Mouse (Mus musculus) limb, embryonic 13.5 days (tissue): ENCODE measurements at regions not wholly inside any gene's neighbourhood (a gene's known extent, or its start where the extent isn't known, plus 50 kb on each side); places are given as distances from the start of the nearest gene placed in this dataset.

Experiments
- ATAC-seq: fragments of 200-750 bp; cut with Nextera tagmentation; 2 replicates; pipeline ENCODE4 v1.8.0; 2017; ENCODE audit warnings: low read depth, moderate number of reproducible peaks, moderate TSS enrichment; ENCODE audit not compliant: low FRiP score
- H3K27ac ChIP-seq: fragments of 300-500 bp; sonication (generic); 2 replicates; pipeline ENCODE4 v1.5.1; 2015; ENCODE audit warnings: inconsistent platforms, mild to moderate bottlenecking, moderate library complexity
- H3K27me3 ChIP-seq: fragments of 300-500 bp; sonication (generic); 2 replicates; pipeline ENCODE4 v1.6.1; 2015; ENCODE audit warnings: mild to moderate bottlenecking, inconsistent platforms
- H3K36me3 ChIP-seq: fragments of 300-500 bp; sonication (generic); 2 replicates; pipeline ENCODE4 v1.6.1; 2015; ENCODE audit warnings: inconsistent platforms, mild to moderate bottlenecking, moderate library complexity
- H3K4me1 ChIP-seq: fragments of 300-500 bp; sonication (generic); 2 replicates; pipeline ENCODE4 v1.6.1; 2015; ENCODE audit warnings: inconsistent platforms
- H3K4me2 ChIP-seq: fragments of 300-500 bp; sonication (generic); replicated peaks from 2 replicates; pipeline ENCODE4 v1.6.1; 2015; ENCODE audit warnings: inconsistent platforms, mild to moderate bottlenecking, moderate library complexity
- H3K4me3 ChIP-seq: fragments of 300-500 bp; sonication (generic); 2 replicates; pipeline ENCODE4 v1.5.1; 2015; ENCODE audit warnings: moderate library complexity, mild to moderate bottlenecking, inconsistent platforms
- H3K9ac ChIP-seq: fragments of 300-500 bp; sonication (generic); 2 replicates; pipeline ENCODE4 v1.6.1; 2015; ENCODE audit warnings: mild to moderate bottlenecking, inconsistent platforms
- H3K9me3 ChIP-seq: fragments of 300-500 bp; sonication (generic); 2 replicates; pipeline ENCODE4 v1.6.1; 2016; ENCODE audit warnings: inconsistent platforms
- WGBS: fragments of 180-500 bp; shearing (Covaris S2); methylation state at CpG from one replicate; pipeline ENCODE4 v1.1.7; 2015; 5-methylcytosine and 5-hydroxymethylcytosine counted together

- H3K27me3 ChIP-seq, result no peaks in the 10 kb centered on the region
- WGBS, result 25% methylated on average over 15 of the region's 15 CpGs
These were observed 450.8 kb downstream of the Zfp704 start for GRCm38 (mm10) chr3:9159073-9159472.

DNA sequence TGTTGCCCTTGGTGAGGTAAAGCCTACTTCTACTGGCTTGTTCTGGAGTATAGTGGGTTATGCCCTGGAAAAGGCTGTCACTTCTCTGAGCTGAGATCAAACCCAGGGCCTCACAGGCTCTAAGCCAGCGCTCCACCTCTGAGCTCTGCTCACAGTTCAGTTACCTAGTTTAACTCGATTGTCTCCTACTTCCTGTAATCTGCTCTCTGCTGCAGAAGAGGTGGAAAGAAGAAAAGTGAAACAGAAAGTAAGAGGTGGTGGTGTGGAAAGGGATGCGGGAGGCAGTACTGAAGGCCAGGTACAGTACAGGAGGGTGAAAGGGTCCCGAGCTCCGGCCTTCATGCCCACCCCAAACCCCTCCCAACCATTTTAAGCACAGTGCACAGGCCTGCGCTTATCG is 455.7 kb downstream of the Zfp704 start:
- no peak overlapping the region for H3K27ac ChIP-seq
- H3K4me1 ChIP-seq, result no peaks in the 10 kb centered on the region; the same call in 1 of the 2 replicates
- H3K9me3 ChIP-seq, result no peaks in the 10 kb centered on the region
- H3K4me2 ChIP-seq, result no peak overlapping the region
- H3K27me3 ChIP-seq, result no peaks in the 10 kb centered on the region
- no peak for ATAC-seq
- WGBS, result 79% methylated on average over 7 of the region's 7 CpGs
- H3K9ac ChIP-seq, result no peak overlapping the region
- H3K4me3 ChIP-seq, result no peak overlapping the region
- no peaks in the 10 kb centered on the region for H3K36me3 ChIP-seq

More at GRCm38 (mm10) chr3:9159073-9159472, 450.8 kb downstream of the Zfp704 start:
- Histone ChIP-seq H3K4me1 (no peaks in the 10 kb centered on the region), H3K36me3 (no peaks in the 10 kb centered on the region), H3K4me3 (no peak overlapping the region), H3K9me3 (no peaks in the 10 kb centered on the region), H3K9ac (no peak overlapping the region), H3K27ac (no peak overlapping the region), H3K4me2 (no peak overlapping the region)
- ATAC-seq, result no peak

GRCm38 (mm10) chr3:9153690-9154089 is 456.2 kb downstream of the Zfp704 start:
- H3K9ac ChIP-seq, result no peak overlapping the region
- H3K4me1 ChIP-seq, result no peaks in the 10 kb centered on the region; the same call in 1 of the 2 replicates
- H3K4me2 ChIP-seq, result no peak overlapping the region
- H3K4me3 ChIP-seq, result no peak overlapping the region
- H3K36me3 ChIP-seq, result no peaks in the 10 kb centered on the region
- no peak overlapping the region for H3K27ac ChIP-seq
- H3K27me3 ChIP-seq, result no peaks in the 10 kb centered on the region
- ATAC-seq, result no peak
- WGBS, result 58% methylated on average over 5 of the region's 5 CpGs
- no peaks in the 10 kb centered on the region for H3K9me3 ChIP-seq

DNA sequence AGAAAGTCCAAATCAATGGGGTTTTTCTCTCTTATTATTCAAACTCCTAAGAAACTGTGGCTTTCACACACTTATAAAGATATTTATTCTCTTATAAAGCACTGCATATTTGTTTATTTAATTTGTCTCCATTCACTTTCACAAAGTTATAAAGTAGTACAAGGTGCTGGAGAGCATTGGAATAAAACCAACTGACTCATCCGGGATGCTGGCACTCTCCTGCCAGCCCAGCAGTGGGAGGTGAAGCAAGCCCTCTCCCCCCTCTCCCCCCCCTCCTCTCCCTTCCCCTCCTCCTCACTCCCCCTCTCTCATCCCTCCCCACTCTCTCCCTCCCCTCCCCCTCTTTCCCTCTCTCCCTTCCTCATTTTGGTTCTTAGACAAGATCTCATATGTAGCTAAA is 457.6 kb downstream of the Zfp704 start:
- Histone ChIP-seq H3K9ac (no peak overlapping the region), H3K4me3 (no peak overlapping the region), H3K4me2 (no peak overlapping the region), H3K27ac (no peak overlapping the region), H3K4me1 (no peaks in the 10 kb centered on the region; the same call in 1 of the 2 replicates), H3K36me3 (no peaks in the 10 kb centered on the region), H3K9me3 (no peaks in the 10 kb centered on the region), H3K27me3 (no peaks in the 10 kb centered on the region)
- 33% methylated on average over 1 of the region's 1 CpGs for WGBS
- no peak for ATAC-seq

- ATAC-seq, result no peak
- Histone ChIP-seq H3K4me2 (no peak overlapping the region), H3K27me3 (no peaks in the 10 kb centered on the region), H3K36me3 (no peaks in the 10 kb centered on the region), H3K9ac (no peak overlapping the region), H3K4me1 (no peaks in the 10 kb centered on the region; the same call in 1 of the 2 replicates), H3K27ac (no peak overlapping the region), H3K4me3 (no peak overlapping the region), H3K9me3 (no peaks in the 10 kb centered on the region)
- WGBS, result 43% methylated on average over 2 of the region's 2 CpGs
These were observed 458.3 kb downstream of the Zfp704 start for GRCm38 (mm10) chr3:9151590-9151989.

DNA sequence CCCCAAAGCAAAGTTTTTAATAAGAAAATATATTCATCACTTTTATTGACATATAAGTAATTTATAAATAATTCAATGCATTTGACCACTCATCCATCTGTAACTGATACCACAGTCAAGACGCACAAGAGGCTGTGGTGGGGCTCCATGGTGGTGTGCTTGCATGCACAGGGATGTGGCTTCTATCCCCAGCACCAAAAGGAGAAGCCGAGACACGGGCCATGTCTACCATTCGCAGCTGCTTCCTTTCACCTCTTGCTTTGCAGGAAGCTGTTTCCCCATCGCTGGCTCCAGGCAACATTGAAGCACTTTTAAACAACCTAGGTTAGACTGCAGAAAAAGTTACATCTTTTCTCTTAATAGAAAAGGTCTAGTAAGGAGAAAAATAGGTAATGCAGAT is 461.3 kb downstream of the Zfp704 start:
- no peaks in the 10 kb centered on the region for H3K36me3 ChIP-seq
- H3K4me1 ChIP-seq, result no peaks in the 10 kb centered on the region; the same call in 1 of the 2 replicates
- no peak overlapping the region for H3K4me3 ChIP-seq
- no peak overlapping the region for H3K27ac ChIP-seq
- no peaks in the 10 kb centered on the region for H3K9me3 ChIP-seq
- H3K4me2 ChIP-seq, result no peak overlapping the region
- WGBS, result 83% methylated on average over 5 of the region's 5 CpGs
- no peak overlapping the region for H3K9ac ChIP-seq
- no peaks in the 10 kb centered on the region for H3K27me3 ChIP-seq
- no peak for ATAC-seq

DNA sequence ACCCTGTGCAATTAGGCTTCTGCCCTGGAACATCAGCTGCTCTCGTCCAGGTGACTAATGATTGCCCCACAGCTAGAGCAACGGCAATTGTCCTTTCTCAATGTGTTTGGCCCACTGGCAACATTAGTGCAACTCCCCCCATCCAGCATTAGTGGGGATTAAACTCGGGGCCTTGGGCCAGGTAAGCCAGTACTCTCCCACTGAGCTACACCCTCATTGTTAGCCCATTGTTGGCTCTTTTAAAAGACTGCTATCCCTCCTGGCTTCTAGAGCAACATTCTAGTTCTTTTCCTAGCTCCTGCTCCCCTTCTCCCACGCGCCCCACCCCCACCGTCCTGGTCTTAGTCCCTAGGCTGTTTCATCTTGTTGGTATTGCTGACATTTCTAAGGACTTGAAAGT is 463.4 kb downstream of the Zfp704 start:
- H3K27ac ChIP-seq, result no peak overlapping the region
- H3K9me3 ChIP-seq, result no peaks in the 10 kb centered on the region
- H3K36me3 ChIP-seq, result no peaks in the 10 kb centered on the region
- 56% methylated on average over 6 of the region's 6 CpGs for WGBS
- no peak overlapping the region for H3K4me3 ChIP-seq
- H3K4me1 ChIP-seq, result no peaks in the 10 kb centered on the region
- H3K4me2 ChIP-seq, result no peak overlapping the region
- ATAC-seq, result no peak
- no peak overlapping the region for H3K9ac ChIP-seq
- no peaks in the 10 kb centered on the region for H3K27me3 ChIP-seq

DNA sequence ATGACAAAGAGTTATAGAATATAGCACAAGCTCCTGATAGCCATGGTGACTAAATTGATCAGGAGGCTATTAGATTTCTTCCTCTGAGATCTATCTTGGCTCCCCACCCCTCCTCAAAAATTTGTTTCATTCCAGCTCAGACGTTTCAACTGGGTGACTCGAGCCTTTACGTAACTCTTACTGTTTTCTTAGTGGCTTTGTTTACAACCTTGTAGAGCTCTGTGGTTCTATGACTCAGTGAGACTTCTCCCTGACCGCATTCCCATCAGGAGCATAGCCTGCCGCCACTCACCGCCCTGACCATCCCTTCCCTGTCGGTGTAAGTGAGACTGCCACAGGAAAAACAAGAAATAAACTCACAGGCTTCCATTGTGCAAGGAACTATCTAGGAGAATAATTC is 464.3 kb downstream of the Zfp704 start:
- no peak overlapping the region for H3K4me2 ChIP-seq
- H3K27ac ChIP-seq, result no peak overlapping the region
- ATAC-seq, result no peak
- no peaks in the 10 kb centered on the region for H3K4me1 ChIP-seq
- H3K4me3 ChIP-seq, result no peak overlapping the region
- H3K9ac ChIP-seq, result no peak overlapping the region
- H3K36me3 ChIP-seq, result no peaks in the 10 kb centered on the region
- no peaks in the 10 kb centered on the region for H3K9me3 ChIP-seq
- H3K27me3 ChIP-seq, result no peaks in the 10 kb centered on the region
- WGBS, result 82% methylated on average over 7 of the region's 7 CpGs

DNA sequence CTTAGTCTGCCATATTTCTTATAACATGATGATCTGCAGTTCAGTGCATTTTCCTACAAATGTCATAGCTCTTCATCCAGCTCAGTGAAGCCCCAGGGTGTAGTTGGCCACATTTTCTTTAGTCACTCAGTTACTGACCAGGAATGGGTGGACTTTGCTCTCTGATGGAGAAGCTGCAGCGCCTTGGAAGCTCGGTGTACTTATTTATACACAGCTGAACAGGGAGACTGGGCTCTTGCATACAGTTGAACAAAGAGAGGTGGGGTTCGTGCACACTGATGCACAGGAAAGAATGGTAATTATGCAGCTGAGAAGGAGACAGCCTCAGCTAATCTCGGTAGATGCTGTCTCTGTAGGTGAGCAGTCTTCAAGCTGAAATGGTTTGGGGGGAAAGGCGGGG is 468.0 kb downstream of the Zfp704 start:
- Histone ChIP-seq H3K4me3 (no peak overlapping the region), H3K27me3 (no peaks in the 10 kb centered on the region), H3K4me1 (no peaks in the 10 kb centered on the region), H3K4me2 (no peak overlapping the region), H3K36me3 (no peaks in the 10 kb centered on the region), H3K9me3 (no peaks in the 10 kb centered on the region), H3K27ac (no peak overlapping the region), H3K9ac (no peak overlapping the region)
- no peak for ATAC-seq
- 81% methylated on average over 5 of the region's 5 CpGs for WGBS

DNA sequence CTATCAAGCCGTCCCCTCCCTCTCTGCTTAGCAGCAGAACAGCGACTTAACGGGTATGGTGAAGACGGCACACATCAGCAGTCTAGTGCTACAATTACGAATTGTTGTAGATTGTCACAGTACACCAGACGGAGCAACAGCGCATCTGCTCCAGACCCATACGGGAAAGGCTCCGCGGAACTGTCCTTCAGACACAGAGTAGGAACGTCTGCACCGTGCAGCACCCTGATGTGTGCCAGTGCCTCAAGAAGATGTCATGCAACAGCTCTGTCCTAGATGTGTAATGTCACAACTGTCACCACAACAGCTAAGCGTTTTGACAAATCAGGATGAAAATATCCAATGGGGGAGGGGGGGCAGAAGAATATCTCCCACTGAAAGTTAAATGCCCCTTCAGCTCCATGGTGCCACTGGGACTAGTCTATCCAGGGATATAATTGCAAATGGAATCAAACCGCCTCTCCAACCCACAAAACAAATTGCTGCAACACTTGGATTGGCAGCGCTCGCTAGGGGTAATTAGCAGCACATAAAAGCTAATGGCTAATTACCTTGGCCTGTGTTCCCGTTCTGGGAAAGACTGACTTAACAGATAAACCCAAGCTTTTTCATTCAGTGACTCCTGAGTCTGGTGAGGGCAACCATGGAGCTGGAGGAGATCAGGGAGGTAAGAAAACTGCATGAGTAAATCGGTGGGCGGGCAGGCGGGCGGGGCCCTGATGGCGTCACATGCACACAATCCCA is 472.6 kb downstream of the Zfp704 start:
- Histone ChIP-seq H3K4me2 (no peak overlapping the region), H3K9ac (no peak overlapping the region), H3K4me1 (no peaks in the 10 kb centered on the region), H3K36me3 (no peaks in the 10 kb centered on the region), H3K9me3 (no peaks in the 10 kb centered on the region), H3K27ac (no peak overlapping the region), H3K4me3 (no peak overlapping the region), H3K27me3 (no peaks in the 10 kb centered on the region)
- no peak for ATAC-seq
- 69% methylated on average over 22 of the region's 22 CpGs for WGBS

DNA sequence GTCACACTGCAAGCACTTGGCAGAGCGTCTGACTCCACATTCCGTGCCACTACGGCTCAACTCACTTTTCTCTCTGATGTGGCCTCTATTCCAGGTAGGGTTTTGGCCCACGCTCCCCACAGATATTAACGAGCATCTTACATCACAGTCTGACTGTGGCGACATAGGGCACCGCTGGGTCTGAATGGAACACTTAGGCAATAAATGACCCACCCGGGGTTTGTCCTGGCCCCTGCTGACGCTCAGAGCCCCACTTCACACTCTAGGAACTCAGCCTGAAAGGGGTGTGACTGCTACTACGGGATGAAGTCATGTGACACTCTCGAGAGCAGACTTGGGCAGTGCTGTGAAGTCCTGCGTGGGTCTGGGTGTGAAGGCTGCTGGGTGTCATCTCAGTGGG is 475.9 kb downstream of the Zfp704 start:
- Histone ChIP-seq H3K4me2 (no peak overlapping the region), H3K9ac (no peak overlapping the region), H3K27ac (no peak overlapping the region), H3K27me3 (no peaks in the 10 kb centered on the region), H3K36me3 (no peaks in the 10 kb centered on the region), H3K4me1 (no peaks in the 10 kb centered on the region), H3K9me3 (no peaks in the 10 kb centered on the region), H3K4me3 (no peak overlapping the region)
- no peak; the same call in 1 of the 2 replicates for ATAC-seq
- WGBS, result 50% methylated on average over 12 of the region's 12 CpGs

DNA sequence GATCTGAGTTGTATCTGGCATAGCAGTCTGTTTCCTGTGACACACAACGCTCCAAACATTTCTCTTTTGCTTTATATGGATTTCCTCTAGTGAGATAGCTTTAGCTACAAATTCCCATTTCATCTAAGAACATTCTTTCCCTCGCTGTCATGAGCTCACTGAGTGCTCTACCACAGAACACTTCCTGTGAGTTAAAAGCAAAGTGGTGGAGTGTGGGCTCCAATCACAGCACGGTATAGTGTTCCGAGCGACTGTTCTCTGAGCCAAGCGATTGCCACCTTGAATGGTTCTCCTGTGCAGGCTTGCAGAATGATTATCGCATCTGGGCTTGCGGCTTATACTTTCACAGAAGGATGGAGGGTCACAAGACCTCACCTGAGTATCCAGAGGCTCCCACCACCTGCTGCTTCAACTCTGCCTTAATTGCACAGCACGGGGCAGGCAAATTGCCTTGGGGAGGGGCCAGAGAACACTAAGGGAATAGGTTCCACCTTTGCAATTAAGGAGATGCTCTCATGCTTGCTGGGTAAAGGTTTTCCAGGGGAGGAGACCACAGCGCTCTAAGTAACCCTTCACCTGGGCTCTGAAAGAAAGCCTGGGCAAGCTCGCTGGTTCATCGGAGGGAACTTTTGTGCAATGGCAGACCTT is 477.7 kb downstream of the Zfp704 start:
- H3K4me3 ChIP-seq, result no peak overlapping the region
- no peaks in the 10 kb centered on the region for H3K36me3 ChIP-seq
- H3K27me3 ChIP-seq, result no peaks in the 10 kb centered on the region
- no peak for ATAC-seq
- no peak overlapping the region for H3K9ac ChIP-seq
- no peak overlapping the region for H3K4me2 ChIP-seq
- no peak overlapping the region for H3K27ac ChIP-seq
- 58% methylated on average over 12 of the region's 12 CpGs for WGBS
- no peaks in the 10 kb centered on the region for H3K4me1 ChIP-seq
- no peaks in the 10 kb centered on the region for H3K9me3 ChIP-seq

GRCm38 (mm10) chr3:9131366-9131765 is 478.5 kb downstream of the Zfp704 start:
- Histone ChIP-seq H3K4me1 (no peaks in the 10 kb centered on the region), H3K36me3 (no peaks in the 10 kb centered on the region), H3K9me3 (no peaks in the 10 kb centered on the region), H3K9ac (no peak overlapping the region), H3K27me3 (no peaks in the 10 kb centered on the region), H3K4me3 (no peak overlapping the region), H3K4me2 (no peak overlapping the region), H3K27ac (no peak overlapping the region)
- no peak for ATAC-seq
- WGBS, result 79% methylated on average over 4 of the region's 4 CpGs
